Comparison of ENCODE assay signal across 11 mouse cellular contexts in genomic region chr11:75852485-75852884, GRCm38 (mm10). TPM values are rescaled to one million over a fixed set of nuclear protein-coding genes. Genes with fewer than 3 reads are reported as not detected.
DNase-seq lines count a peak whose midpoint lies in the region; ATAC-seq and TF ChIP-seq lines count a peak whose summit lies in the region.
"Had no signal": no experiment of that assay in that cellular context is flagged by ENCODE, and none has a peak within 500 bp of the region (broad histone marks: within the 10 kb centered on the region; RNA-seq: fewer than 3 reads in every experiment).

No protein-coding gene starts in this region.

- no peaks in the 10 kb centered on the region for H3K9me3 ChIP-seq in megakaryocyte, embryonic 14.5 days

- no peaks in the 10 kb centered on the region for H3K36me3 ChIP-seq in megakaryocyte, embryonic 14.5 days (replicated peaks; ENCODE audit: low read length)

- no peak for ATAC-seq in megakaryocyte, adult 5-6 weeks (ENCODE audit: poor library complexity, severe bottlenecking)

- no peak overlapping the region for H3K27ac ChIP-seq in layer of hippocampus, adult 2 months

- peaks cover 80% of the 10 kb centered on the region for H3K4me1 ChIP-seq in megakaryocyte, embryonic 14.5 days

- DNase-seq in adrenal gland, adult 2 months: peak; percentile 38
- no peak for DNase-seq in adrenal gland, postnatal 4 days (ENCODE audit: low spot score in 2 of 2)
- DNase-seq in heart, postnatal 10 days: peak; percentile 36 to 38
- peak; percentile 70 for DNase-seq in lung, postnatal 36 days
- DNase-seq in layer of hippocampus, adult 2 months (ENCODE audit: low spot score in 2 of 2): no peak
- no peak for DNase-seq in urinary bladder, postnatal 10 days (ENCODE audit: low spot score)
- DNase-seq: spleen, adult 18-20 months had no signal

- TF ChIP-seq CTCF in layer of hippocampus, adult 2 months (conservative IDR thresholded peaks at IDR 0.05): no peak

- intact Hi-C loops in heart, postnatal 10 days (cut with DNase I): no loop called here

- peak overlapping the region; percentile 76 for H3K4me3 ChIP-seq in megakaryocyte, embryonic 14.5 days (replicated peaks)
- H3K4me3 ChIP-seq in layer of hippocampus, adult 2 months: no peak overlapping the region

- no peaks in the 10 kb centered on the region for H3K27me3 ChIP-seq in megakaryocyte, embryonic 14.5 days (replicated peaks)

RNA-seq across cellular contexts. Expression of gene Doc2b, which starts 56.6 kb away (rescaled TPM):
- total RNA-seq in adrenal gland, adult 2 months (2021): 10 to 100 TPM; 10.6 to 23.5 TPM
- polyA plus RNA-seq in adrenal gland, adult 2 months (2012; rRNA removed): 9.5 and 13.9 TPM in 2 replicates
- 10 to 100 TPM; 30.9 to 35.2 TPM for total RNA-seq in adrenal gland, postnatal 4 days (2021)
- not detected in 2 replicates for polyA plus RNA-seq in megakaryocyte, embryonic 14.5 days (2012; ENCODE audit: insufficient read depth, low replicate concordance)
- total RNA-seq in megakaryocyte, adult 5-6 weeks (2015): not detected in 2 replicates
- total RNA-seq in megakaryocyte, adult 5-6 weeks (2017): not detected in 2 replicates
- total RNA-seq in heart, postnatal 10 days (2021): under 1 TPM; 0.40 to 0.41 TPM
- 10 to 100 TPM; 92.6 to 93.1 TPM for total RNA-seq in layer of hippocampus, adult 2 months (2021)
- total RNA-seq: granulocyte monocyte progenitor cell, adult 5-6 weeks; monocyte, adult 5-6 weeks had no signal

Comparison
In these comparisons a context has a peak if more than half of its experiments do, and no peak if none do; other contexts are left out.
1. DNase-seq: peak in adrenal gland, adult 2 months (single experiment), heart, postnatal 10 days (2 of 2) and lung, postnatal 36 days (single experiment); none in adrenal gland, postnatal 4 days (0 of 2), layer of hippocampus, adult 2 months (0 of 2) and urinary bladder, postnatal 10 days (single experiment).
2. RNA of gene Doc2b, which starts 56.6 kb away (total RNA-seq): 92.6 to 93.1 TPM in layer of hippocampus, adult 2 months, 30.9 to 35.2 TPM in adrenal gland, postnatal 4 days and 10.6 to 23.5 TPM in adrenal gland, adult 2 months; 0.40 to 0.41 TPM in heart, postnatal 10 days and not detected in megakaryocyte, adult 5-6 weeks; every median in the first group is over 4 times any median in the second.